Mouse (Mus musculus) liver, embryonic 14.5 days (tissue): Measurements from ENCODE around the gene Pnrc1.

Experiments
- CTCF ChIP-seq: IDR thresholded peaks from 2 replicates; pipeline ENCODE4 v1.5.1; 2016; ENCODE audit warnings: antibody characterized with exemption, low read depth, control low read depth
- EP300 ChIP-seq: IDR thresholded peaks from 2 replicates; pipeline ENCODE4 v1.6.1; 2016; ENCODE audit warnings: antibody characterized with exemption, low read depth

DNA sequence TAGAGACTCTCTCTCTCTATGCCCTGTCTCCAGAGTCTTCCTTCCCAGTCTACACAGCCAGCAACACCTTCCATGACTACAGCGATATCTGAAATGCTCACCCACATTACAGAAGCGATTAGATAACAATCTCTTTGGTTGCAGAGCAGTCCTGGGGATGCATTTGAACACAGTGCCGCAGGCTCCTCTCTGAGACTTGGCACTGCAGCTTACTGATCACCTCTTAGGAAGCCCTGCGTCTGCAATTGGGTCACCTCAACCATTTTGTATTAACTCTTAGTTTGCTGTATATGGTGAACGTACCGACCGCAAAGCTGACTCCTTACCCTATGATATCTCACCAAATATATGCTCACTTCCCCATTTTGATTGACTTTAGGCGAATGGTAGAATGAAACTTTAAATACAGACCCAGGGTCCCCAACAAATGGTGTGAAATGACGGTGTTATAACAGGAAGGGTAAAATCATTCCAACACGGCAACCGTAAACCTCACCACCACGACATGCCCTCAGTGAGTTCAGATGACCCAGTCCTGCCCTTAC, 785 bp downstream of the Pnrc1 start:
- TF ChIP-seq CTCF (no peak), EP300 (no peak)
